In genomic region chr6:32571485-32571884, GRCm38 (mm10) we compare ENCODE assay signal across 27 mouse cellular contexts. TPM values are rescaled to one million over a fixed set of nuclear protein-coding genes. Genes with fewer than 3 reads are reported as not detected.
A peak's percentile ranks its signal among the peaks of the same experiment; 100 is the strongest.
DNase-seq lines count a peak whose midpoint lies in the region; ATAC-seq and TF ChIP-seq lines count a peak whose summit lies in the region.
"Had no signal": no experiment of that assay in that cellular context is flagged by ENCODE, and none has a peak within 500 bp of the region (broad histone marks: within the 10 kb centered on the region; RNA-seq: fewer than 3 reads in every experiment).

No protein-coding gene starts in this region.

- 0 out of 2 replicates have a peak overlapping the region, but pooled peaks have one; percentile 10 for H3K27ac ChIP-seq in heart, embryonic 10.5 days
- peak overlapping the region; percentile 52 for H3K27ac ChIP-seq in lung, embryonic 16.5 days (ENCODE audit: low read length)
- no peak overlapping the region for H3K27ac ChIP-seq in stomach, embryonic 16.5 days (ENCODE audit: low read length)
- H3K27ac ChIP-seq in stomach, postnatal 0 days (replicated peaks), result no peak overlapping the region
- H3K27ac ChIP-seq: embryonic facial prominence, embryonic 12.5 days; embryonic facial prominence, embryonic 15.5 days; gastrocnemius, adult 2 months; heart, embryonic 13.5 days; hindbrain, embryonic 10.5 days; hindbrain, embryonic 13.5 days had no signal

- H3K36me3 ChIP-seq in heart, embryonic 10.5 days, result no peaks in the 10 kb centered on the region
- H3K36me3 ChIP-seq in lung, embryonic 16.5 days (ENCODE audit: control insufficient read depth, insufficient read depth, low read length), result no peaks in the 10 kb centered on the region
- H3K36me3 ChIP-seq in stomach, embryonic 16.5 days (ENCODE audit: control insufficient read depth, insufficient read depth, low read length), result no peaks in the 10 kb centered on the region
- H3K36me3 ChIP-seq in stomach, postnatal 0 days (ENCODE audit: control insufficient read depth, insufficient read depth, low read length), result no peaks in the 10 kb centered on the region
- H3K36me3 ChIP-seq: embryonic facial prominence, embryonic 12.5 days; embryonic facial prominence, embryonic 15.5 days; G1E; hindbrain, embryonic 10.5 days; hindbrain, embryonic 13.5 days had no signal

- 85% methylated on average over 5 of the region's 5 CpGs for WGBS in heart, embryonic 10.5 days
- 52% methylated on average over 5 of the region's 5 CpGs for WGBS in lung, embryonic 16.5 days
- WGBS in stomach, embryonic 16.5 days, result 53% methylated on average over 5 of the region's 5 CpGs
- 44% methylated on average over 5 of the region's 5 CpGs for WGBS in stomach, postnatal 0 days

- peaks cover 30% of the 10 kb centered on the region for H3K4me1 ChIP-seq in heart, embryonic 10.5 days
- H3K4me1 ChIP-seq in lung, embryonic 16.5 days (replicated peaks; ENCODE audit: control insufficient read depth, insufficient read depth, low read length), result peaks cover 15% of the 10 kb centered on the region; the same call in 1 of the 2 replicates
- H3K4me1 ChIP-seq in stomach, embryonic 16.5 days (ENCODE audit: control insufficient read depth, insufficient read depth, low read length), result no peaks in the 10 kb centered on the region
- H3K4me1 ChIP-seq in stomach, postnatal 0 days (replicated peaks; ENCODE audit: control insufficient read depth, insufficient read depth), result no peaks in the 10 kb centered on the region
- H3K4me1 ChIP-seq: embryonic facial prominence, embryonic 12.5 days; embryonic facial prominence, embryonic 15.5 days had no signal

- no peaks in the 10 kb centered on the region for H3K27me3 ChIP-seq in heart, embryonic 10.5 days (ENCODE audit: insufficient read depth, poor library complexity, severe bottlenecking)
- H3K27me3 ChIP-seq in lung, embryonic 16.5 days (ENCODE audit: control insufficient read depth, insufficient read depth, low read depth, low read length), result no peaks in the 10 kb centered on the region
- no peaks in the 10 kb centered on the region for H3K27me3 ChIP-seq in stomach, embryonic 16.5 days (ENCODE audit: control insufficient read depth, insufficient read depth, low read length)
- H3K27me3 ChIP-seq in stomach, postnatal 0 days (ENCODE audit: control insufficient read depth, insufficient read depth, low read length), result no peaks in the 10 kb centered on the region
- H3K27me3 ChIP-seq: embryonic facial prominence, embryonic 12.5 days; embryonic facial prominence, embryonic 15.5 days; heart, embryonic 13.5 days; hindbrain, embryonic 13.5 days had no signal

- no peak overlapping the region for H3K4me3 ChIP-seq in heart, embryonic 10.5 days
- no peak overlapping the region for H3K4me3 ChIP-seq in lung, embryonic 16.5 days (ENCODE audit: low read length)
- no peak overlapping the region for H3K4me3 ChIP-seq in stomach, embryonic 16.5 days (replicated peaks; ENCODE audit: low read length)
- H3K4me3 ChIP-seq in stomach, postnatal 0 days (ENCODE audit: low read depth, low read length), result no peak overlapping the region
- H3K4me3 ChIP-seq: embryonic facial prominence, embryonic 12.5 days; embryonic facial prominence, embryonic 15.5 days; gastrocnemius, adult 2 months; heart, embryonic 13.5 days; hindbrain, embryonic 10.5 days; hindbrain, embryonic 13.5 days had no signal

- no peak for TF ChIP-seq EP300 in stomach, postnatal 0 days (optimal IDR thresholded peaks at IDR 0.05)

- ATAC-seq in lung, embryonic 16.5 days (ENCODE audit: low read depth), result peak; percentile 74
- peak; percentile 68 for ATAC-seq in stomach, embryonic 16.5 days (ENCODE audit: insufficient read depth, low FRiP score)
- no peak for ATAC-seq in stomach, postnatal 0 days (ENCODE audit: low FRiP score, low TSS enrichment)
- ATAC-seq: forebrain, embryonic 14.5 days; forebrain, postnatal 0 days; hindbrain, embryonic 16.5 days had no signal

- TF ChIP-seq CTCF in stomach, postnatal 0 days (IDR thresholded peaks at IDR 0.05; ENCODE audit: low read depth), result no peak

- no peaks in the 10 kb centered on the region for H3K9me3 ChIP-seq in heart, embryonic 10.5 days
- no peaks in the 10 kb centered on the region for H3K9me3 ChIP-seq in lung, embryonic 16.5 days (ENCODE audit: control insufficient read depth, low read length)
- H3K9me3 ChIP-seq in stomach, embryonic 16.5 days (replicated peaks; ENCODE audit: control insufficient read depth, low read length), result no peaks in the 10 kb centered on the region
- H3K9me3 ChIP-seq in stomach, postnatal 0 days (ENCODE audit: control insufficient read depth, low read length), result no peaks in the 10 kb centered on the region
- H3K9me3 ChIP-seq: embryonic facial prominence, embryonic 12.5 days; embryonic facial prominence, embryonic 15.5 days; G1E; heart, embryonic 13.5 days; hindbrain, embryonic 10.5 days; hindbrain, embryonic 13.5 days had no signal

- H3K4me2 ChIP-seq in lung, embryonic 16.5 days (ENCODE audit: low read depth, low read length), result no peak overlapping the region
- H3K4me2 ChIP-seq in stomach, embryonic 16.5 days (ENCODE audit: low read depth, low read length), result no peak overlapping the region
- H3K4me2 ChIP-seq in stomach, postnatal 0 days (replicated peaks; ENCODE audit: low read depth), result no peak overlapping the region
- H3K4me2 ChIP-seq: embryonic facial prominence, embryonic 12.5 days; embryonic facial prominence, embryonic 15.5 days; heart, embryonic 13.5 days; hindbrain, embryonic 13.5 days had no signal

- no peak for DNase-seq in heart, embryonic 10.5 days (ENCODE audit: low spot score)
- DNase-seq in heart, postnatal 25 days (ENCODE audit: low spot score), result no peak
- no peak for DNase-seq in lung, postnatal 4 days
- DNase-seq in stomach, postnatal 0 days (ENCODE audit: low spot score), result no peak
- DNase-seq: adrenal gland, adult 2 months; adrenal gland, postnatal 14 days; B cell, adult 2 months; cerebellum, adult 11 months; cerebellum, adult 2 months; cerebellum, adult 9-11 months; cerebellum, postnatal 25 days; forebrain, postnatal 0 days; gastrocnemius, adult 2 months; gastrocnemius, postnatal 14 days; heart, adult 18-20 months; heart, postnatal 36 days had no signal

- intact Hi-C loops in heart, postnatal 25 days (cut with DNase I), result no loop called here

- H3K9ac ChIP-seq in lung, embryonic 16.5 days (ENCODE audit: low read length), result no peak overlapping the region
- H3K9ac ChIP-seq in stomach, embryonic 16.5 days (ENCODE audit: low read length), result no peak overlapping the region
- no peak overlapping the region for H3K9ac ChIP-seq in stomach, postnatal 0 days (ENCODE audit: low read length)
- H3K9ac ChIP-seq: embryonic facial prominence, embryonic 12.5 days; embryonic facial prominence, embryonic 15.5 days; forebrain, postnatal 0 days; heart, embryonic 13.5 days; hindbrain, embryonic 13.5 days had no signal

RNA-seq across cellular contexts. Expression of gene Plxna4, which starts 16.5 kb away (rescaled TPM):
- 7.2 and 7.8 TPM in 2 replicates for polyA plus RNA-seq in heart, embryonic 10.5 days (2016; fragmentation: Nextera tagmentation; extraction: Ambion mirVana)
- total RNA-seq in heart, postnatal 25 days (2021), result 10 to 100 TPM; 12.7 to 14.1 TPM
- polyA plus RNA-seq in lung, embryonic 16.5 days (2015; fragmentation: Nextera tagmentation; extraction: Ambion mirVana), result 1.8 and 1.9 TPM in 2 replicates
- 1.9 TPM in 2 replicates for polyA plus RNA-seq in stomach, embryonic 16.5 days (2015; fragmentation: Nextera tagmentation; extraction: Ambion mirVana)
- 1.1 and 1.2 TPM in 2 replicates for polyA plus RNA-seq in stomach, postnatal 0 days (2015; fragmentation: Nextera tagmentation; extraction: Ambion mirVana)
- total RNA-seq: CH12.LX had no signal
- polyA plus RNA-seq: G1E had no signal

Comparison
In these comparisons a context has a peak if more than half of its experiments do, and no peak if none do; other contexts are left out.
1. H3K27ac ChIP-seq: peak in heart, embryonic 10.5 days (single experiment) and lung, embryonic 16.5 days (single experiment); none in stomach, embryonic 16.5 days (single experiment) and stomach, postnatal 0 days (single experiment).